Mouse (Mus musculus) midbrain, embryonic 13.5 days (tissue): ENCODE measurements around the gene Cmpk2. TPM values are rescaled to one million over a fixed set of nuclear protein-coding genes. Genes with fewer than 3 reads are reported as not detected.
"Not testable (repeated sequence)": the region's sequence is repeated elsewhere in the genome, so short reads cannot be mapped to it uniquely, and the experiment has no call there.

ENCODE experiments used
- ATAC-seq: fragments of 200-750 bp; cut with Nextera tagmentation; 2 replicates; pipeline ENCODE4 v1.8.0; 2017; ENCODE audit warnings: mild to moderate bottlenecking, moderate TSS enrichment, moderate library complexity
- H3K27ac ChIP-seq: fragments of 300-500 bp; sonication (generic); 2 replicates; pipeline ENCODE4 v1.5.1; 2015; ENCODE audit warnings: inconsistent platforms, mild to moderate bottlenecking, moderate library complexity
- H3K27me3 ChIP-seq: fragments of 300-500 bp; sonication (generic); 2 replicates; pipeline ENCODE4 v1.6.1; 2015; ENCODE audit warnings: mild to moderate bottlenecking, inconsistent platforms
- H3K36me3 ChIP-seq: fragments of 300-500 bp; sonication (generic); 2 replicates; pipeline ENCODE4 v1.6.1; 2015; ENCODE audit warnings: mild to moderate bottlenecking, inconsistent platforms
- H3K4me1 ChIP-seq: fragments of 300-500 bp; sonication (generic); replicated peaks from 2 replicates; pipeline ENCODE4 v1.6.1; 2015; ENCODE audit warnings: inconsistent platforms
- H3K4me2 ChIP-seq: fragments of 300-500 bp; sonication (generic); replicated peaks from 2 replicates; pipeline ENCODE4 v1.6.1; 2015; ENCODE audit warnings: moderate library complexity, mild to moderate bottlenecking, inconsistent platforms
- H3K4me3 ChIP-seq: fragments of 300-500 bp; sonication (generic); replicated peaks from 2 replicates; pipeline ENCODE4 v1.5.1; 2015; ENCODE audit warnings: mild to moderate bottlenecking, inconsistent platforms
- H3K9ac ChIP-seq: fragments of 300-500 bp; sonication (generic); replicated peaks from 2 replicates; pipeline ENCODE4 v1.6.1; 2015; ENCODE audit warnings: mild to moderate bottlenecking, inconsistent platforms
- H3K9me3 ChIP-seq: fragments of 300-500 bp; sonication (generic); 2 replicates; pipeline ENCODE4 v1.6.1; 2016; ENCODE audit warnings: mild to moderate bottlenecking, inconsistent platforms
- whole genome bisulfite sequencing: fragments of 180-500 bp; shearing (Covaris S2); methylation state at CpG from one replicate; pipeline ENCODE4 v1.1.7; 2015; 5-methylcytosine and 5-hydroxymethylcytosine counted together
- polyA plus RNA-seq: library from polyadenylated mRNA; unstranded; fragments of >200 nt; fragmentation: Nextera tagmentation; extraction: Ambion mirVana; gene quantifications from 2 replicates; pipeline ENCODE4 v1.2.1, GENCODE M21; 2015

The Cmpk2 gene
- 7.6 and 8.5 TPM in 2 replicates for polyA plus RNA-seq

- peaks cover 23% of the 10 kb centered on the region for H3K4me1 ChIP-seq
- peak within 1 kb of the TSS; percentile 98 for H3K4me2 ChIP-seq
- peak within 1 kb of the TSS; percentile 69 for H3K4me3 ChIP-seq
- H3K9ac ChIP-seq, result peak within 1 kb of the TSS; percentile 93
- ATAC-seq, result peak; percentile 89
- H3K9me3 ChIP-seq, result no peaks in the 10 kb centered on the region
- 0 out of 2 replicates have a peak, but pooled peaks cover 5% of the 10 kb centered on the region for H3K27me3 ChIP-seq
- peak within 1 kb of the TSS; percentile 92 for H3K27ac ChIP-seq
- H3K36me3 ChIP-seq, result no peaks in the 10 kb centered on the region
- under 1% methylated on average over 69 of the region's 69 CpGs for WGBS
Measured at GRCm38 (mm10) chr12:26469098-26470041, at the start of gene Cmpk2. TSS of gene Cmpk2 (plus strand) at chr12:26469204.

GRCm38 (mm10) chr12:26424841-26425240, 44.2 kb upstream of the Cmpk2 start:
- H3K9ac ChIP-seq, result no peak overlapping the region
- no peak overlapping the region for H3K27ac ChIP-seq
- no peak overlapping the region for H3K4me3 ChIP-seq
- H3K36me3 ChIP-seq, result no peaks in the 10 kb centered on the region
- whole genome bisulfite sequencing, result 90% methylated on average over 2 of the region's 2 CpGs
- no peaks in the 10 kb centered on the region for H3K4me1 ChIP-seq
- H3K4me2 ChIP-seq, result no peak overlapping the region
- ATAC-seq, result no peak
- H3K9me3 ChIP-seq, result no peaks in the 10 kb centered on the region
- H3K27me3 ChIP-seq, result no peaks in the 10 kb centered on the region

GRCm38 (mm10) chr12:26428771-26429170, 40.2 kb upstream of the Cmpk2 start:
- H3K4me1 ChIP-seq, H3K4me2 ChIP-seq, ATAC-seq, H3K9me3 ChIP-seq, H3K9ac ChIP-seq, H3K36me3 ChIP-seq, H3K27ac ChIP-seq, H3K27me3 ChIP-seq, H3K4me3 ChIP-seq: not testable (repeated sequence)
- WGBS, result 94% methylated on average over 2 of the region's 2 CpGs

- Histone ChIP-seq H3K4me3 (no peak overlapping the region), H3K4me1 (no peaks in the 10 kb centered on the region), H3K9ac (no peak overlapping the region), H3K36me3 (no peaks in the 10 kb centered on the region), H3K27ac (no peak overlapping the region), H3K4me2 (no peak overlapping the region), H3K27me3 (no peaks in the 10 kb centered on the region), H3K9me3 (0 out of 2 replicates have a peak, but pooled peaks cover 5% of the 10 kb centered on the region)
- ATAC-seq, result no peak
- WGBS, result 93% methylated on average over 4 of the region's 4 CpGs
Measured at GRCm38 (mm10) chr12:26436334-26436733, 32.7 kb upstream of the Cmpk2 start.

GRCm38 (mm10) chr12:26437950-26438349, 31.1 kb upstream of the Cmpk2 start:
- Histone ChIP-seq H3K4me2 (no peak overlapping the region), H3K4me1 (no peaks in the 10 kb centered on the region), H3K36me3 (no peaks in the 10 kb centered on the region), H3K27ac (no peak overlapping the region), H3K4me3 (no peak overlapping the region), H3K9me3 (no peaks in the 10 kb centered on the region), H3K27me3 (no peaks in the 10 kb centered on the region), H3K9ac (no peak overlapping the region)
- WGBS, result 89% methylated on average over 3 of the region's 3 CpGs
- ATAC-seq, result no peak

GRCm38 (mm10) chr12:26439366-26439765, 29.6 kb upstream of the Cmpk2 start:
- WGBS, result 78% methylated on average over 3 of the region's 3 CpGs
- Histone ChIP-seq H3K27me3 (no peaks in the 10 kb centered on the region), H3K27ac (no peak overlapping the region), H3K9ac (no peak overlapping the region), H3K4me3 (no peak overlapping the region), H3K4me2 (no peak overlapping the region), H3K36me3 (no peaks in the 10 kb centered on the region), H3K9me3 (no peaks in the 10 kb centered on the region), H3K4me1 (no peaks in the 10 kb centered on the region)
- ATAC-seq, result no peak

- WGBS, result 4% methylated on average over 2 of the region's 2 CpGs
- ATAC-seq, result no peak
- H3K36me3 ChIP-seq, result no peaks in the 10 kb centered on the region
Measured at GRCm38 (mm10) chr12:26444054-26444453, 24.9 kb upstream of the Cmpk2 start.

GRCm38 (mm10) chr12:26444511-26444910, 24.5 kb upstream of the Cmpk2 start:
- ATAC-seq, result no peak
- H3K4me1 ChIP-seq, result no peaks in the 10 kb centered on the region
- no peak overlapping the region for H3K4me2 ChIP-seq
- H3K27ac ChIP-seq, result no peak overlapping the region
- 93% methylated on average over 2 of the region's 2 CpGs for WGBS
- H3K27me3 ChIP-seq, result no peaks in the 10 kb centered on the region
- H3K36me3 ChIP-seq, result no peaks in the 10 kb centered on the region
- no peak overlapping the region for H3K9ac ChIP-seq
- H3K4me3 ChIP-seq, result no peak overlapping the region
- no peaks in the 10 kb centered on the region for H3K9me3 ChIP-seq

More at GRCm38 (mm10) chr12:26444054-26444453, 24.9 kb upstream of the Cmpk2 start:
- Histone ChIP-seq H3K4me2 (no peak overlapping the region), H3K27ac (no peak overlapping the region), H3K4me1 (no peaks in the 10 kb centered on the region), H3K4me3 (no peak overlapping the region), H3K9ac (no peak overlapping the region), H3K27me3 (no peaks in the 10 kb centered on the region), H3K9me3 (no peaks in the 10 kb centered on the region)

GRCm38 (mm10) chr12:26446377-26447045, 22.5 kb upstream of the Cmpk2 start:
- Histone ChIP-seq H3K4me3 (no peak overlapping the region), H3K9ac (no peak overlapping the region), H3K27ac (no peak overlapping the region), H3K4me2 (no peak overlapping the region), H3K36me3 (no peaks in the 10 kb centered on the region), H3K27me3 (no peaks in the 10 kb centered on the region), H3K9me3 (no peaks in the 10 kb centered on the region), H3K4me1 (no peaks in the 10 kb centered on the region)
- no peak for ATAC-seq
- WGBS, result 83% methylated on average over 4 of the region's 4 CpGs

GRCm38 (mm10) chr12:26449483-26449882, 19.5 kb upstream of the Cmpk2 start:
- H3K36me3 ChIP-seq, result no peaks in the 10 kb centered on the region
- no peaks in the 10 kb centered on the region for H3K4me1 ChIP-seq
- H3K9me3 ChIP-seq, result no peaks in the 10 kb centered on the region
- no peak overlapping the region for H3K4me2 ChIP-seq
- H3K27me3 ChIP-seq, result no peaks in the 10 kb centered on the region
- no peak overlapping the region for H3K4me3 ChIP-seq
- ATAC-seq, result no peak
- 98% methylated on average over 2 of the region's 2 CpGs for WGBS
- H3K9ac ChIP-seq, result no peak overlapping the region
- no peak overlapping the region for H3K27ac ChIP-seq

- ATAC-seq, result no peak
- Histone ChIP-seq H3K36me3 (no peaks in the 10 kb centered on the region), H3K27ac (no peak overlapping the region), H3K4me2 (no peak overlapping the region), H3K9me3 (no peaks in the 10 kb centered on the region), H3K4me1 (peaks cover 5% of the 10 kb centered on the region), H3K27me3 (no peaks in the 10 kb centered on the region), H3K9ac (no peak overlapping the region), H3K4me3 (no peak overlapping the region)
- WGBS, result 48% methylated on average over 1 of the region's 1 CpGs
Measured at GRCm38 (mm10) chr12:26451150-26451549, 17.9 kb upstream of the Cmpk2 start.

GRCm38 (mm10) chr12:26452951-26453350, 16.1 kb upstream of the Cmpk2 start:
- WGBS, result 82% methylated on average over 4 of the region's 4 CpGs
- Histone ChIP-seq H3K27me3 (no peaks in the 10 kb centered on the region), H3K4me3 (no peak overlapping the region), H3K27ac (no peak overlapping the region), H3K4me1 (peaks cover 7% of the 10 kb centered on the region), H3K9me3 (no peaks in the 10 kb centered on the region), H3K4me2 (no peak overlapping the region), H3K36me3 (no peaks in the 10 kb centered on the region), H3K9ac (no peak overlapping the region)
- no peak for ATAC-seq
